Mouse (Mus musculus): ENCODE results near the gene Kng1.

DNA sequence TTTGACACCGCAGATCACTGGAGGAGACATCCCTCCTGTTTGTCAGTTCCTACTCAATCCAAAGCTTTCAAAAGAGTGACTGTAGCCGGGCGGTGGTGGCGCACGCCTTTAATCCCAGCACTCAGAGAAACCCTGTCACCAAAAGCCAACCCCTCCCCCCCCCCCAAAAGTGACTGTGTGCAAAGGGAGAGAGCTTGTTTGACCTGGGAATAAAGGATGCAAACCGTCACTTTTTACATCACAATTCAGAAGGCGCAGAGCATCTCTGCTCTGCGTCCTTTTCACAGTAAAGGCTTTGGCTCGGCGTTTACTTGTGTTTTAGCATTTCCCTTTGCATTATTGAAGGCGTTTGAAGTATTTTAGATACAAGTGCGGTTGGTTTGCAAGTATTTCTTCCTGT, 42.0 kb downstream of the Kng1 start:
- no peak for TF ChIP-seq ZNF384 (IDR thresholded peaks at IDR 0.05; ENCODE audit: low read depth, low read length)
- no peak for TF ChIP-seq EP300 (IDR thresholded peaks at IDR 0.05; ENCODE audit: low read length)
- no peak for TF ChIP-seq PAX5 (IDR thresholded peaks at IDR 0.05; ENCODE audit: low read length)
- TF ChIP-seq CTCF (conservative IDR thresholded peaks at IDR 0.05 in 1 of 2, IDR thresholded peaks at IDR 0.05 in 1 of 2; ENCODE audit: low read depth in 2 of 2, low read length in 2 of 2), result no peak
- no peak for TF ChIP-seq TCF12 (IDR thresholded peaks at IDR 0.05; ENCODE audit: low read depth, low read length)
- TF ChIP-seq POLR2A (IDR thresholded peaks at IDR 0.05; ENCODE audit: low read depth, low read length), result no peak

Data from CH12.LX (cell line).